In genomic region chr3:122985183-122985944, GRCm38 (mm10) we compare ENCODE assay signal across 8 mouse cellular contexts. TPM values are rescaled to one million over a fixed set of nuclear protein-coding genes. Genes with fewer than 3 reads are reported as not detected.
DNase-seq lines count a peak whose midpoint lies in the region; ATAC-seq lines count a peak whose summit lies in the region.

No protein-coding gene starts in this region.

- peak overlapping the region; percentile 82 for H3K4me2 ChIP-seq in heart, embryonic 11.5 days
- H3K4me2 ChIP-seq in liver, embryonic 13.5 days, result peak overlapping the region; percentile 97

- H3K27me3 ChIP-seq in heart, embryonic 11.5 days (ENCODE audit: control insufficient read depth, insufficient read depth, low read length), result no peaks in the 10 kb centered on the region
- no peaks in the 10 kb centered on the region for H3K27me3 ChIP-seq in forebrain, embryonic 10.5 days (ENCODE audit: poor library complexity, severe bottlenecking)
- no peaks in the 10 kb centered on the region for H3K27me3 ChIP-seq in liver, embryonic 13.5 days

- H3K27ac ChIP-seq in heart, embryonic 11.5 days (ENCODE audit: low read depth, low read length), result peak overlapping the region; percentile 93
- peak overlapping the region; percentile 99 for H3K27ac ChIP-seq in forebrain, embryonic 10.5 days
- no peak overlapping the region for H3K27ac ChIP-seq in liver, embryonic 13.5 days

- no peaks in the 10 kb centered on the region for H3K36me3 ChIP-seq in heart, embryonic 11.5 days (ENCODE audit: control insufficient read depth, insufficient read depth, low read length)
- H3K36me3 ChIP-seq in forebrain, embryonic 10.5 days (replicated peaks), result no peaks in the 10 kb centered on the region
- H3K36me3 ChIP-seq in liver, embryonic 13.5 days, result no peaks in the 10 kb centered on the region

- H3K9me3 ChIP-seq in heart, embryonic 11.5 days (replicated peaks; ENCODE audit: control insufficient read depth, low read length), result no peaks in the 10 kb centered on the region
- H3K9me3 ChIP-seq in forebrain, embryonic 10.5 days, result no peaks in the 10 kb centered on the region
- no peaks in the 10 kb centered on the region for H3K9me3 ChIP-seq in liver, embryonic 13.5 days (replicated peaks)

- intact Hi-C loops in heart, postnatal 36 days (cut with DNase I), result no loop called here

- peaks cover 15% of the 10 kb centered on the region for H3K4me1 ChIP-seq in heart, embryonic 11.5 days (ENCODE audit: control insufficient read depth, insufficient read depth, low read length)
- H3K4me1 ChIP-seq in forebrain, embryonic 10.5 days, result peaks cover 24% of the 10 kb centered on the region
- H3K4me1 ChIP-seq in liver, embryonic 13.5 days (replicated peaks), result peaks cover 26% of the 10 kb centered on the region

- peak overlapping the region; percentile 87 for H3K4me3 ChIP-seq in heart, embryonic 11.5 days (ENCODE audit: low read depth, low read length)
- H3K4me3 ChIP-seq in forebrain, embryonic 10.5 days, result peak overlapping the region; percentile 87
- peak overlapping the region; percentile 79 for H3K4me3 ChIP-seq in liver, embryonic 13.5 days (replicated peaks)

- 23% methylated on average over 13 of the region's 13 CpGs for WGBS in heart, embryonic 11.5 days (ENCODE audit: insufficient replicate concordance)
- WGBS in forebrain, embryonic 10.5 days, result 26% methylated on average over 13 of the region's 13 CpGs
- WGBS in liver, embryonic 13.5 days (ENCODE audit: insufficient replicate concordance), result 31% methylated on average over 13 of the region's 13 CpGs

- no peak for ATAC-seq in heart, embryonic 11.5 days (replicated peaks; ENCODE audit: insufficient number of reproducible peaks, low FRiP score, low TSS enrichment)
- ATAC-seq in liver, embryonic 13.5 days (ENCODE audit: low read depth), result no peak
- no peak for ATAC-seq in frontal cortex, adult (ENCODE audit: low TSS enrichment)

- H3K9ac ChIP-seq in heart, embryonic 11.5 days (ENCODE audit: low read depth, low read length), result peak overlapping the region; percentile 99
- H3K9ac ChIP-seq in liver, embryonic 13.5 days, result peak overlapping the region; percentile 84

- DNase-seq in heart, postnatal 36 days, result no peak
- peak; percentile 27 for DNase-seq in ES-CJ7 (ENCODE audit: low read depth, low spot score)
- no peak for DNase-seq in forebrain, embryonic 10.5 days (ENCODE audit: extremely low spot score, low spot score)
- DNase-seq in liver, embryonic 13.5 days, result no peak
- DNase-seq in layer of hippocampus, postnatal 10 days (ENCODE audit: low spot score in 2 of 2), result no peak
- DNase-seq in layer of hippocampus, adult 8-10 months (ENCODE audit: low spot score in 2 of 2), result no peak

RNA-seq across cellular contexts. Expression of gene Usp53, which starts 1.1 kb away (rescaled TPM):
- 7.9 and 11.0 TPM in 2 replicates for polyA plus RNA-seq in heart, embryonic 11.5 days (2014; fragmentation: Nextera tagmentation; extraction: Ambion mirVana)
- 10 to 100 TPM in 1 of 2 experiments, 1 to 10 TPM in 1; 8.6 to 12.5 TPM for total RNA-seq in heart, postnatal 36 days (2021)
- polyA plus RNA-seq in forebrain, embryonic 10.5 days (2016; fragmentation: Nextera tagmentation; extraction: Ambion mirVana), result 6.6 and 8.1 TPM in 2 replicates
- 1.7 and 2.2 TPM in 2 replicates for polyA plus RNA-seq in liver, embryonic 13.5 days (2015; fragmentation: Nextera tagmentation; extraction: Ambion mirVana)
- 10 to 100 TPM; 19.4 to 24.0 TPM for total RNA-seq in layer of hippocampus, postnatal 10 days (2021)
- 10 to 100 TPM; 25.9 to 36.7 (median 29.5) TPM for total RNA-seq in layer of hippocampus, adult 8-10 months (2022)

RNA-seq across cellular contexts. Expression of gene Myoz2, which starts 49.5 kb away (rescaled TPM):
- polyA plus RNA-seq in heart, embryonic 11.5 days (2014; fragmentation: Nextera tagmentation; extraction: Ambion mirVana), result 100 and 111 TPM in 2 replicates
- 1,000 to 10,000 TPM; 2,084 to 2,239 TPM for total RNA-seq in heart, postnatal 36 days (2021)
- not detected in 2 replicates for polyA plus RNA-seq in forebrain, embryonic 10.5 days (2016; fragmentation: Nextera tagmentation; extraction: Ambion mirVana)
- polyA plus RNA-seq in liver, embryonic 13.5 days (2015; fragmentation: Nextera tagmentation; extraction: Ambion mirVana), result 0.45 and 0.61 TPM in 2 replicates
- total RNA-seq in layer of hippocampus, postnatal 10 days (2021), result not detected
- total RNA-seq in layer of hippocampus, adult 8-10 months (2022), result 1 to 10 TPM in 2 of 4 experiments, under 1 TPM in 1, not detected in 1; 0.96 to 1.7 (median 1.3) TPM

Comparison
In these comparisons a context has a peak if more than half of its experiments do, and no peak if none do; other contexts are left out.
1. RNA of gene Myoz2, which starts 49.5 kb away (total RNA-seq): 2,084 to 2,239 TPM in heart, postnatal 36 days; 0.96 to 1.7 TPM in layer of hippocampus, adult 8-10 months and not detected in layer of hippocampus, postnatal 10 days; every median in the first group is over 100 times any median in the second.
2. Peak in every context shown above with its lines, with median percentiles within 50 percentile points of each other: H3K4me3 ChIP-seq.